Mouse (Mus musculus) hematopoietic stem cell, adult 5-6 weeks (primary cell): ENCODE results near the gene Wdr70. TPM values are rescaled to one million over a fixed set of nuclear protein-coding genes. Genes with fewer than 3 reads are reported as not detected.

ENCODE experiments used
- ATAC-seq, 2 experiments: fragments of 125-278 bp in 1 of 2; replicated peaks in 1 of 2; 2 replicates each; pipeline ENCODE4 v1.8.0; 2016 to 2017; ENCODE audit warnings: inconsistent platforms in 2 of 2, mild to moderate bottlenecking in 2 of 2, moderate number of reproducible peaks in 2 of 2, low read depth in 1 of 2, moderate TSS enrichment in 1 of 2; ENCODE audit not compliant: low FRiP score in 2 of 2, poor library complexity in 2 of 2, severe bottlenecking in 2 of 2, insufficient read depth in 1 of 2, low TSS enrichment in 1 of 2
- total RNA-seq: library from RNA; stranded (forward); fragments of 172-1452, 232-1000 nt; gene quantifications from 2 replicates; pipeline ENCODE4 v1.2.3, GENCODE M21; 2017

Wdr70 gene
- total RNA-seq, 1 experiment from 2014 or later = 66.3 TPM

GRCm38 (mm10) chr15:8051177-8051576 is 47.8 kb downstream of the Wdr70 start:
- ATAC-seq = no peak

GRCm38 (mm10) chr15:8039834-8040233 is 59.2 kb downstream of the Wdr70 start:
- no peak for ATAC-seq

- no peak for ATAC-seq
These were observed 60.6 kb downstream of the Wdr70 start for GRCm38 (mm10) chr15:8038457-8038856.

GRCm38 (mm10) chr15:8037825-8038224 is 61.2 kb downstream of the Wdr70 start:
- no peak for ATAC-seq

- ATAC-seq = no peak
These were observed 67.8 kb downstream of the Wdr70 start for GRCm38 (mm10) chr15:8031211-8031610.

GRCm38 (mm10) chr15:8030643-8031042 is 68.4 kb downstream of the Wdr70 start:
- no peak for ATAC-seq

GRCm38 (mm10) chr15:8027503-8027902 is 71.5 kb downstream of the Wdr70 start:
- ATAC-seq = no peak

- ATAC-seq = no peak
These were observed 87.6 kb downstream of the Wdr70 start for GRCm38 (mm10) chr15:8011418-8011817.

GRCm38 (mm10) chr15:8007413-8007812 is 91.6 kb downstream of the Wdr70 start:
- ATAC-seq = no peak

- ATAC-seq = no peak
These were observed 93.0 kb downstream of the Wdr70 start for GRCm38 (mm10) chr15:8006056-8006455.

- ATAC-seq = no peak
These were observed 93.5 kb downstream of the Wdr70 start for GRCm38 (mm10) chr15:8005506-8005905.

GRCm38 (mm10) chr15:8003789-8004188 is 95.2 kb downstream of the Wdr70 start:
- ATAC-seq = no peak

GRCm38 (mm10) chr15:7998843-7999546 is 100.0 kb downstream of the Wdr70 start:
- ATAC-seq = peak; percentile 84 to 91

- ATAC-seq = peak; percentile 40 to 51; a peak in 3 of 4 replicates
These were observed 100.9 kb downstream of the Wdr70 start for GRCm38 (mm10) chr15:7998095-7998494.

GRCm38 (mm10) chr15:7993721-7994120 is 105.3 kb downstream of the Wdr70 start:
- ATAC-seq = no peak

- ATAC-seq = no peak
These were observed 108.9 kb downstream of the Wdr70 start for GRCm38 (mm10) chr15:7990101-7990500.

- ATAC-seq = no peak
These were observed 111.6 kb downstream of the Wdr70 start for GRCm38 (mm10) chr15:7987374-7987773.

GRCm38 (mm10) chr15:7986274-7986673 is 112.7 kb downstream of the Wdr70 start:
- no peak for ATAC-seq

GRCm38 (mm10) chr15:7978640-7979039 is 120.4 kb downstream of the Wdr70 start:
- ATAC-seq = no peak; a peak in 1 of 4 replicates
